Mouse (Mus musculus) heart, postnatal 25 days (tissue): ENCODE measurements at regions not wholly inside any gene's neighbourhood (a gene's known extent, or its start where the extent isn't known, plus 50 kb on each side); places are given as distances from the start of the nearest gene placed in this dataset.

Experiments
- DNase-seq: peaks from one replicate; pipeline ENCODE4 v3.0.0; 2022; ENCODE audit warnings: low spot score
- intact Hi-C: fragments of 180-260 bp; cut with DNase I; formaldehyde crosslinking; loops from one replicate; pipeline ENCODE4 v1.15.1; 2025

GRCm38 (mm10) chr1:163190841-163191240, 105.4 kb upstream of the Mroh9 start:
- DNase-seq = no peak
- intact Hi-C loops = no loop called here

DNA sequence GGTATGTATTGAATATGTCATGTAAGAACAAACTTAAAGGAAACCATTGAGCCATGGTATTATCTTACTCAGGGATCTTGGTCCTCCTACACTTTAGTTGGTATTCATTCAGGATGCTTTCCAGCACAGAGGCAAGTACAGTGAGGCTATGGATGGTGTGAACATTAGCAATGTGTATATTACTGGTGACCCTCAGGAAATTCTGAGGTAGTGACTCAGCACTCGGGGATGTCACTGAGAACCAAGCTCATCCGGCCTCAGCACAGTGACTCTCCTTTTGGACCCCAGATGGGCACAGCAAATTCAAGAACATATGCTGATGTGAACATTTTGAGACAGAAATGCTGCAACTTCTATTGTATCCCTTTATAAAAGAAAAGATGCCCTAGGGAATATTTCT, 96.4 kb upstream of the Mroh9 start:
- intact Hi-C loops = no loop called here

DNA sequence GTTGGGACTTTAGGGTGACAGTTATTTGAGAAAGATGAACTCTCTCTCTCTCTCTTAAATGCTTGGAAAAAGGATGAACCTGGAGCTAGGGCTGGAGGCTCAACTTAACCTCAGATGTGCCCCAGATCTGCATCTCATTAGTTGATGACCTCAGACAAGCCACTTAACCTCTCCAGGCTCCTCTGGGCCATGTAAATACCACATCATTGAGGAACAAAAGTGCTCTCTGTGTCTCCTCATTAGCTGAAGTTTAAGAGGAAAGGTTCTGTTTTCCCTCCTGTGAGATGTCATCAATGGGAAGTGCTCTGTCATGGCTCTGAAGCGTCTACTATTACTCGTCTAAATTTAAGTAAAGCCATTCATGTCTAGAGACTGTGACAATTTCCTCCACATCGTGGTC, 91.5 kb upstream of the Mroh9 start:
- intact Hi-C loops = no loop called here
- no peak for DNase-seq

More for the DNA sequence above, 96.4 kb upstream of the Mroh9 start:
- no peak for DNase-seq

DNA sequence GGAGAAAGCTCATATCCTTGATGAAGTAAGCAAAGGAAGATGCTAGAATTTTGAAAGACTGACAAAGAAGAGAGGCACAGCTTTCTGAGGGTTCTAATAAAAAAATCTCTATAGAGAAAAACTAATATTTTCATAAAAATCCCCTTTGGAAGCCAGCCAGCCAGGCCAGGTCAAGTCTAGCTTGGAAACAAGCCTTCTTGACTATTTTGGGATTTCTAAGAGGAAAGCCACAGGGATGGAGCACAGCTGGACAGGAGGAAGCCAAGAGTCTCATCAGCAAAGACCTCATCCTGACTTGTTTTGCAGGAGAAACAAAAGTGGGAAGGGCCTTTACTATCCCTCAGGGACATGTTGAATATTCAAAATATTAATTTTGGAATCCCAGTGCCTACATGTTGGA, 81.6 kb upstream of the Mroh9 start:
- DNase-seq = peak; percentile 25
- intact Hi-C loops = no loop called here

DNA sequence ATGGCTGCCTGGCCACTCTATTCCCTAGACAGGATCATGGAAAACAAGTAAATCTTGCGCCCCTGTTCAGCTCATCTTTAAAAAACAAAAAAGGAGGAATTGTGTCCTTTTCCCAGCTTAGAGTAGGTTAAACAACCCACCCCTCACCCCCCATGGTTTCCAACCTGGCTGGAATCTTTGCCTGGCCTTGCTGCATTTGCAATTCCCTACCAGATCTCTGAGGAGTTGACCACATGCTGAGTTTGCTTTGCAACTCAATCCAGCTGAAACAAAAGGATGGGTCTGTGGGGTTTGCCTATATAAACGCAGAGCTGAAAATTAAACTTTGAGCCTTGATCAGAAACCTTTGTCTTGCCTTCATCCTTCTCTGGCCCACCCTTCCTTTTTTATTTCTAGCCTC, 78.2 kb upstream of the Mroh9 start:
- no peak for DNase-seq
- intact Hi-C loops = no loop called here

- no peak for DNase-seq
- intact Hi-C loops = loop anchor here (10.0 kb wide), 2 partner anchors 225 to 975 kb away; no protein-coding TSS in a partner anchor
Observed at GRCm38 (mm10) chr1:163159911-163160310, 74.4 kb upstream of the Mroh9 start.

DNA sequence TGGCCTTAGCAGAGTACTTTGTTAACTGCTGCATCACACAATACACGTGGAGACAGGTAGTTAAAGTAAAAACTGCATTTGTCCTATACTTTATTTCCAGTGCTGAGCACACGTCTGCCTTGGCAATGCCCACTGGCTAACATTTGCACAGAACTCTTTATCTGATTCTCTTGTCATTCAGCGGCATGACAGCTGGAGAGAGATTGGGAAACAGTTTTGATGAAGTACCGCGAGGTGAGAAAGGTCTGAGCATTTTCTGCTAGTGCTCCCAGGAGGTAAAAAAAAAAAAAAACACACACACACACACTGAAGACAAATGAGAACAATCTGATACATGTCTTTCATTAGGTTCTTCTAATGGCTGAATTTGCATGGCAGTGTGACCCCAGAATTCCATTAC, 73.0 kb upstream of the Mroh9 start:
- DNase-seq = no peak
- intact Hi-C loops = loop anchor here (10.0 kb wide), 2 partner anchors 226 to 976 kb away; no protein-coding TSS in a partner anchor

DNA sequence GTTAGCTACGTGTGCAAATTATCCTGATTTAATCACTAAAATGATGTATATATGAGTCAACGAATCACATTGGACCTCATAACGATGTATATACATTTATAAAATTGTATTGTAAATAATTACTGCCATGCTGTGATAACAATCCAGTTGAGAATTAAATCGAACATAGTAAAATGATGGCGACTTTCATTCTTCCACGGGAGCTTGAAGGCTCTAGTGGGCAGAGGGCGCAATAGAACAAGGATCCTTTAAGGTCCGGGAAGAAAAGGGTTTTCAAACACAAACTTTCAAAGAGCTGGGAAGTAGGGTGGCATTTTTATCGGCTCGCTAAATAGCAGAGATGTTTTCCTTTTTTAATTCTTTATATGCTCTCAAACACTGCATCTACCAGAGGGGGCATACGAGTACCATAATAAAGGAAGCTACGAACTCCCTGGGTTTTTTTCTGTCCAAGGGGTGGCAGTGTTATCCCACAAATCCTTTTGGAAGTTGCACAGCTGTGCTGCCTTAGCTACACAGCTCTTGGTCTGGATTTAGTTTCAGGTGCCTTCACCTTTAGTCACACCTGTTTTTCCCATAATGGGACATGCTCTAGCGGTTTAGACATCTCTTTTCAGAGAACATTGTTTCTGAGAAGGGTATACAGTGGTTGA, 64.9 kb upstream of the Mroh9 start:
- intact Hi-C loops = loop anchor here (2.0 to 10.0 kb wide), 5 partner anchors 156 to 984 kb away; no protein-coding TSS in a partner anchor
- peak; percentile 14 for DNase-seq

DNA sequence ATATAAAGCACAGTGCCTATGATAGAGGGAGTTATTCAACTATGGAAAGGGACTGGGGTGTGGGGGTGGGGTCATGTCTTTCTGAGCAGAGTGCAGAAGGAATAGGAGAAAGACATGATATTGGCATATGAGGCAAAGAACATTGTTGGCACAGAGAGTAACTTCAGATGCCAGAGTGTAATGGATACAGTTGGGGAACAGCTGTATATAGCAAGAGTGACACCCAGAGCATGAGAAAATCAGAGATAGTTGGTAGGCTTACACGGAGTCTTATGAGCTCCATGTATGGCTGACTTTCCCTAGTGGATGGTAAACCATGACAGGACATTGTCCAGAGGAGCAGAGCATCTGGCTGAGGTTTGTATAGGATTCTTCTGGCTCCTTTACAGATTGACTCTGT, 61.2 kb upstream of the Mroh9 start:
- no peak for DNase-seq
- intact Hi-C loops = no loop called here

GRCm38 (mm10) chr1:163143113-163143512, 57.6 kb upstream of the Mroh9 start:
- intact Hi-C loops = no loop called here
- no peak for DNase-seq

- intact Hi-C loops = no loop called here
Observed at GRCm38 (mm10) chr1:163141471-163141870, 56.0 kb upstream of the Mroh9 start.

DNA sequence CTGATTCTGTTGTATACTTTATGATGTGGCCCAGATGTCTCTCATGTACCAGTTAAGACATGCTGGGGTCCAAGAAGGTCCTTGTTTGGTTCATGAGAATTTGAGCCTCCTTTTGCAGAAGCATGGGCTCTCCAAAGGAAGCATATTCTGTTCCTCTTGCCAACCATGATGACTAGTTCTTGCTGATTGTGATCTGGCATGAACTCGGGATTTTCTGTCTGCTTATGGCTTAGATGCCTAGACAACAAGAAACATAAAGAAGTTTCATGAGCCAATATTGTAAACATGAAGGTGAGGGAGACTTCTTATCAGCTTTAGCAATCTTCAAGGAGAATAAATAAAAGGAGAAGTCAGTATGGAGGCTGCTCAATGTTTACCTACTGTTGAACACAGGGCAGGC, 52.7 kb upstream of the Mroh9 start:
- no peak for DNase-seq
- intact Hi-C loops = no loop called here

More at GRCm38 (mm10) chr1:163141471-163141870, 56.0 kb upstream of the Mroh9 start:
- no peak for DNase-seq
